Mouse (Mus musculus) Patski (cell line): ENCODE measurements at regions not wholly inside any gene's neighbourhood (a gene's known extent, or its start where the extent isn't known, plus 50 kb on each side); places are given as distances from the start of the nearest gene placed in this dataset.

Experiments used
- ATAC-seq: fragments of 100-300 bp; one replicate; pipeline ENCODE4 v1.8.0; 2021
- CTCF ChIA-PET: fragments of 350-600 bp; sonication (Branson Sonifier 250); formaldehyde crosslinking; loops from one replicate; lab custom pipeline; 2022; ENCODE audit warnings: inconsistent platforms; lab: Charles Lee
- POLR2A ChIA-PET: fragments of 350-600 bp; sonication (Branson Sonifier 250); formaldehyde crosslinking; loops from one replicate; lab custom pipeline; 2022; ENCODE audit warnings: antibody characterized with exemption, inconsistent platforms; lab: Charles Lee
- DNase-seq: peaks from one replicate; pipeline ENCODE4 v3.0.0-alpha.2; 2011; ENCODE audit warnings: low read depth, low spot score
- H3K27me3 ChIP-seq: fragments of 371-371 bp; one replicate; pipeline ENCODE4 v1.5.1; 2021
- CTCF ChIP-seq: fragments of 100-300 bp; IDR thresholded peaks from one replicate; pipeline ENCODE4 v1.5.1; 2021
- in situ Hi-C: fragments of 300-500 bp; cut with MboI; formaldehyde crosslinking; loops from 3 replicates; pipeline ENCODE4 v1.11.1; 2018; ENCODE audit warnings: low pct_unique_long_range_greater_than_20kb, mixed read lengths

- no peak for ATAC-seq
- ChIA-PET POLR2A (no interaction called here), CTCF (no interaction called here)
- no peak for TF ChIP-seq CTCF
- H3K27me3 ChIP-seq = peaks cover 24% of the 10 kb centered on the region
- DNase-seq = no peak
- in situ Hi-C loops = no loop called here
These were observed 82.2 kb downstream of the Tnfsf11 start for GRCm38 (mm10) chr14:78225677-78226076.

- no peak for ATAC-seq
- peaks cover 16% of the 10 kb centered on the region for H3K27me3 ChIP-seq
- DNase-seq = no peak
- TF ChIP-seq CTCF = no peak
- CTCF ChIA-PET = no interaction called here
- in situ Hi-C loops = no loop called here
- POLR2A ChIA-PET = interaction anchor here (0.6 kb wide), 1 partner anchor 1114 kb away, joined by 3 read pairs; no protein-coding TSS in a partner anchor
These were observed 91.4 kb downstream of the Tnfsf11 start for GRCm38 (mm10) chr14:78216229-78216963.

- ATAC-seq = no peak
- CTCF ChIA-PET = no interaction called here
- H3K27me3 ChIP-seq = peaks cover 16% of the 10 kb centered on the region
- POLR2A ChIA-PET = no interaction called here
- DNase-seq = no peak
- TF ChIP-seq CTCF = no peak
- in situ Hi-C loops = no loop called here
These were observed 92.4 kb downstream of the Tnfsf11 start for GRCm38 (mm10) chr14:78215491-78215890.

DNA sequence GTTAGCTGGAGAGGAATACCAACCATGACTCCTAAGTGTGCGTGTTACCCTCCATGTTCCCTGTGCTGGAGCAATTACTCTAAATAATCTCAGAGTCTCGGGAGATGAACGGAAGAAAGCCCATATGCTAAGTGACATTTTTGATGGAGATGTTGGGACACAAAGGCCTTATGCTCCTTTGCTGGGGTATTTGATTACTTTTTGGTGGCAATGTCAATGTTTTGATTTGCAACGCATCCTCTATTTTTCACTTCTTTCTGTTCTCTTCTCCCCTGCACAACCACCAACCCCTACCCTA lies 103.3 kb downstream of the Tnfsf11 start:
- ChIA-PET CTCF (no interaction called here), POLR2A (no interaction called here)
- no peak for DNase-seq

GRCm38 (mm10) chr14:78203726-78204565 lies 103.9 kb downstream of the Tnfsf11 start:
- CTCF ChIA-PET = interaction anchor here (1.0 to 1.6 kb wide), 4 partner anchors 23 to 279 kb away, joined by 3 to 5 read pairs (median 4); no protein-coding TSS in a partner anchor
- no peak for TF ChIP-seq CTCF
- ATAC-seq = no peak
- in situ Hi-C loops = loop anchor here (10.0 kb wide), 1 partner anchor 281 kb away; no protein-coding TSS in a partner anchor
- DNase-seq = no peak
- POLR2A ChIA-PET = no interaction called here
- peaks cover 11% of the 10 kb centered on the region for H3K27me3 ChIP-seq

More for the DNA sequence above, 103.3 kb downstream of the Tnfsf11 start:
- TF ChIP-seq CTCF = no peak
- H3K27me3 ChIP-seq = peaks cover 11% of the 10 kb centered on the region
- in situ Hi-C loops = loop anchor here (10.0 kb wide), 1 partner anchor 280 kb away; no protein-coding TSS in a partner anchor
- no peak for ATAC-seq

DNA sequence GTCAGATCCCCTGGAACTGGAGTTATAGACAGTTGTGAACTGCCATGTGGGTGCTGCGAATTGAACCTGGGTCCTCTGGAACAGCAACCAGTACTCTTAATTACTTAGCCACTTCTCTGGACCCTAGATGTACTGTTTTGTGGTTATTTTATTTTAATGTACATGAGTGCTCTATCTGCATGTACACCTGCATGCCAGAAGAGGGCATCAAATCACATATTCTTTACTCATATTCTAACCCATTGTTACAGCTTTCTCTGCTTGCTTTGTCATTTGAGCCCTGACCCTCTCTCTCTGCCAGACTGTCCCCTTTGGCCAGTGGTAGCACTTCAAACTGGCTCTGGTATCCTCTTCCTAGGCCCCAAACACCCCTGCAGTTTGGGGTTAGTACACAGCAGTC lies 105.1 kb downstream of the Tnfsf11 start:
- in situ Hi-C loops = loop anchor here (10.0 kb wide), 1 partner anchor 282 kb away; no protein-coding TSS in a partner anchor
- H3K27me3 ChIP-seq = peaks cover 11% of the 10 kb centered on the region
- POLR2A ChIA-PET = no interaction called here
- no peak for ATAC-seq
- DNase-seq = no peak
- TF ChIP-seq CTCF = peak; percentile 45
- CTCF ChIA-PET = interaction anchor here (1.0 to 1.6 kb wide), 4 partner anchors 24 to 280 kb away, joined by 3 to 5 read pairs (median 4); no protein-coding TSS in a partner anchor

GRCm38 (mm10) chr14:78197483-78197882 lies 108.7 kb upstream of the Fam216b start:
- peaks cover 33% of the 10 kb centered on the region for H3K27me3 ChIP-seq
- in situ Hi-C loops = no loop called here
- ChIA-PET CTCF (no interaction called here), POLR2A (no interaction called here)
- DNase-seq (no peak), ATAC-seq (no peak)
- TF ChIP-seq CTCF = no peak

DNA sequence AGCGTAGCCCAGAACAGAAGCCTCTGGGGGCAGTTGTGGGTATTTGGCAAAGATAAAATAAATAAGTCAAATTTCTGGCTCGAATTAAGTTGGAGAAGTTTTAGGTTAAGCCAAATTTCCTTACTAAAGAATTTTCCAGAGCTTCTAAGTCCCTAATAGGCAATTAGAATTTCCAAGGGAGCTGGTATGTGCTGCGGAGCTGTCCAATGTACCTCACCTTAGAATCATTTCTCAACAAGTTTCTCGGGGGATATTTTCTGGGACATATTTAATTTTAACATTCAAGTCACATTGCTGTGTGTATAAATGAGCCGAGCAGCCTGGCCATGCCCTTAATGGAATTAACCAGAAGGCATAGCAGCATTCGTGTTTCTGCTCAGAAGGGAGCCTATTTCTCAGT lies 90.8 kb upstream of the Fam216b start:
- no peak for ATAC-seq

DNA sequence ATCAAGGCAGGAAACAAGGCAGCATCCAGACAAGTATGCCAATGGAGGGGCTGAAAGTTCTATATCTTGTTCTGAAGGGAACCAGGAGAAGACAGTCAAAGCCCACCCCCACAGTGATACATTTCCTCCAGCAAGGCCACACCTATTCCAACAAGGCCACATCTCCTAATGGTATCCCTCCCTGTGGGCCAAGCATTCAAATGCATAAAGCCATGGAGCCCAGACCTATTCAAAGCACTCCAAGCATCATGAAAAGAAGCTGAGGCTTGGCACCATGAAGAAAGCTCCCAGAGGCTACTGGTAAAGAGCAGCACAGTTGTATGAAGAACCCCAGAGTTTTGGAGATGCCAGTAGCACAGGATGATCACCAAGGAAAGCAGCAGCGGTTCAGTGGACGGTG lies 84.6 kb upstream of the Fam216b start:
- in situ Hi-C loops = no loop called here
- no peak for DNase-seq
- TF ChIP-seq CTCF = no peak
- ATAC-seq = no peak
- H3K27me3 ChIP-seq = peaks cover 51% of the 10 kb centered on the region
- ChIA-PET POLR2A (no interaction called here), CTCF (no interaction called here)

More for the DNA sequence above, 90.8 kb upstream of the Fam216b start:
- in situ Hi-C loops = no loop called here
- ChIA-PET CTCF (interaction anchor here (1.4 kb wide), 1 partner anchor 12 kb away, joined by 4 read pairs; no protein-coding TSS in a partner anchor), POLR2A (no interaction called here)
- no peak for TF ChIP-seq CTCF
- DNase-seq = no peak
- peaks cover 65% of the 10 kb centered on the region for H3K27me3 ChIP-seq

- ChIA-PET POLR2A (no interaction called here), CTCF (no interaction called here)
- no peak for ATAC-seq
- in situ Hi-C loops = no loop called here
- peaks cover 46% of the 10 kb centered on the region for H3K27me3 ChIP-seq
- TF ChIP-seq CTCF = no peak
- DNase-seq = no peak
These were observed 84.1 kb upstream of the Fam216b start for GRCm38 (mm10) chr14:78172956-78173355.

DNA sequence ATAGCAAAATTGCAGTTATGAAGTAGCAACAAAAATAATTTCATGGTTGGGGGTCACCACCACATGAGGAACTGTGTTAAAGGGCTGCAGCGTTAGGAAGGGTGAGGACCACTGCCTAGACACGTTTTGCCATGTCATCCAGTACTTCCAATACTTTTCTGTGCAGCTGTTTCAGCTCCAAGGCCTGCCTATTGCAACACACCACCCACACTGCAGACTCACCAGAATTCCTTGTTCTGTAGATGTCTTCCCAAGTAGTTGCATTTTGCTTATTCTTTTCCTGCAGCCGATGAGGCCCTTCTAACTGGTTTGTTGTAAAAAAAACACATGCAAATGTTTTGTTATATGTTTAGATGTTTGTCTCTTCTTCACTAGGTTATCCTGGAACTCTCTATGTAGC lies 72.0 kb upstream of the Fam216b start:
- TF ChIP-seq CTCF = no peak
- DNase-seq (no peak), ATAC-seq (no peak)
- in situ Hi-C loops = no loop called here
- H3K27me3 ChIP-seq = peaks cover 19% of the 10 kb centered on the region
- ChIA-PET POLR2A (no interaction called here), CTCF (no interaction called here)
